Mouse (Mus musculus) liver, embryonic 16.5 days (tissue): ENCODE data around the gene Pigo. TPM values are rescaled to one million over a fixed set of nuclear protein-coding genes. Genes with fewer than 3 reads are reported as not detected.

Source experiments
- ATAC-seq: fragments of 200-750 bp; cut with Nextera tagmentation; 2 replicates; pipeline ENCODE4 v1.8.0; 2017; ENCODE audit warnings: low read depth, mild to moderate bottlenecking, moderate number of reproducible peaks, moderate library complexity
- H3K27ac ChIP-seq: fragments of 300-500 bp; sonication (generic); 2 replicates; pipeline ENCODE4 v1.5.1; 2014; ENCODE audit warnings: mild to moderate bottlenecking, low read length
- H3K27me3 ChIP-seq: fragments of 300-500 bp; sonication (generic); 2 replicates; pipeline ENCODE4 v1.6.1; 2014; ENCODE audit warnings: low read depth, low read length, mixed read lengths; ENCODE audit not compliant: control insufficient read depth, insufficient read depth
- H3K36me3 ChIP-seq: fragments of 300-500 bp; sonication (generic); 2 replicates; pipeline ENCODE4 v1.6.1; 2014; ENCODE audit warnings: mild to moderate bottlenecking; ENCODE audit not compliant: control insufficient read depth, insufficient read depth
- H3K4me1 ChIP-seq: fragments of 300-500 bp; sonication (generic); 2 replicates; pipeline ENCODE4 v1.6.1; 2014; ENCODE audit warnings: low read depth, low read length, mixed read lengths; ENCODE audit not compliant: control insufficient read depth
- H3K4me2 ChIP-seq: fragments of 300-500 bp; sonication (generic); 2 replicates; pipeline ENCODE4 v1.6.1; 2014; ENCODE audit warnings: low read depth, low read length, mixed read lengths
- H3K4me3 ChIP-seq: fragments of 300-500 bp; sonication (generic); 2 replicates; pipeline ENCODE4 v1.5.1; 2014; ENCODE audit warnings: low read depth, mild to moderate bottlenecking, low read length
- H3K9ac ChIP-seq: fragments of 300-500 bp; sonication (generic); 2 replicates; pipeline ENCODE4 v1.6.1; 2014; ENCODE audit warnings: low read depth, low read length
- H3K9me3 ChIP-seq: fragments of 300-500 bp; sonication (generic); replicated peaks from 2 replicates; pipeline ENCODE4 v1.6.1; 2016; ENCODE audit warnings: low read length; ENCODE audit not compliant: control insufficient read depth
- WGBS: fragments of 180-500 bp; shearing (Covaris S2); extraction: QIAGEN DNeasy Blood & Tissue Kit; methylation state at CpG from one replicate; pipeline ENCODE4 v1.1.7; 2014; ENCODE audit not compliant: insufficient replicate concordance; 5-methylcytosine and 5-hydroxymethylcytosine counted together
- polyA plus RNA-seq: library from polyadenylated mRNA; unstranded; fragments of >200 nt; fragmentation: Nextera tagmentation; extraction: Ambion mirVana; gene quantifications from 2 replicates; pipeline ENCODE4 v1.2.1, GENCODE M21; 2015

Pigo gene
- polyA plus RNA-seq, 1 experiment from 2014 or later, result 14.7 TPM

- Histone ChIP-seq H3K27me3 (no peaks in the 10 kb centered on the region), H3K4me2 (no peak within 1 kb of the TSS), H3K9me3 (no peaks in the 10 kb centered on the region), H3K27ac (no peak within 1 kb of the TSS), H3K4me3 (no peak within 1 kb of the TSS), H3K9ac (no peak within 1 kb of the TSS), H3K4me1 (no peaks in the 10 kb centered on the region; the same call in none of the 2 replicates), H3K36me3 (no peaks in the 10 kb centered on the region)
- 59% methylated on average over 4 of the region's 4 CpGs for WGBS
- ATAC-seq, result no peak
Measured at GRCm38 (mm10) chr4:42969304-42969703, 56.3 kb downstream of the Pigo start, which contains the start of gene 1700022I11Rik. Gene 1700022I11Rik (plus strand): TSS chr4:42969604.

Other genes starting within 250 kb of the Pigo start
- gene Fam205a1, start 171.9 kb downstream of the Pigo start, polyA plus RNA-seq, result 0.11 and 0.12 TPM in 2 replicates
- not detected in 2 replicates for gene Gm12394, start 169.0 kb downstream of the Pigo start, polyA plus RNA-seq
- gene Fam205c, start 151.6 kb downstream of the Pigo start, polyA plus RNA-seq, result 0.27 and 0.32 TPM in 2 replicates
- 0.05 and 0.06 TPM in 2 replicates for gene Phf24, start 109.2 kb downstream of the Pigo start, polyA plus RNA-seq
- 1.0 and 1.5 TPM in 2 replicates for gene Dnajb5, start 76.0 kb downstream of the Pigo start, polyA plus RNA-seq
- 0.17 TPM in 1 of 2 replicates, not detected in the other for gene 1700022I11Rik, start 56.2 kb downstream of the Pigo start, polyA plus RNA-seq
- gene Vcp, start 25.3 kb downstream of the Pigo start, polyA plus RNA-seq, result 192 and 198 TPM in 2 replicates
- gene Fancg, start 15.3 kb downstream of the Pigo start, polyA plus RNA-seq, result 7.8 and 9.4 TPM in 2 replicates
- gene Stoml2, start 5.9 kb upstream of the Pigo start, polyA plus RNA-seq, result 176 and 193 TPM in 2 replicates
- 33.4 and 41.3 TPM in 2 replicates for gene Fam214b, start 20.4 kb upstream of the Pigo start, polyA plus RNA-seq
- 0.51 and 0.57 TPM in 2 replicates for gene Unc13b, start 33.1 kb upstream of the Pigo start, polyA plus RNA-seq
- gene Atp8b5, start 241.3 kb upstream of the Pigo start, polyA plus RNA-seq, result 0.09 and 0.11 TPM in 2 replicates